Mouse (Mus musculus): Measurements from ENCODE around the gene Bbox1.

DNA sequence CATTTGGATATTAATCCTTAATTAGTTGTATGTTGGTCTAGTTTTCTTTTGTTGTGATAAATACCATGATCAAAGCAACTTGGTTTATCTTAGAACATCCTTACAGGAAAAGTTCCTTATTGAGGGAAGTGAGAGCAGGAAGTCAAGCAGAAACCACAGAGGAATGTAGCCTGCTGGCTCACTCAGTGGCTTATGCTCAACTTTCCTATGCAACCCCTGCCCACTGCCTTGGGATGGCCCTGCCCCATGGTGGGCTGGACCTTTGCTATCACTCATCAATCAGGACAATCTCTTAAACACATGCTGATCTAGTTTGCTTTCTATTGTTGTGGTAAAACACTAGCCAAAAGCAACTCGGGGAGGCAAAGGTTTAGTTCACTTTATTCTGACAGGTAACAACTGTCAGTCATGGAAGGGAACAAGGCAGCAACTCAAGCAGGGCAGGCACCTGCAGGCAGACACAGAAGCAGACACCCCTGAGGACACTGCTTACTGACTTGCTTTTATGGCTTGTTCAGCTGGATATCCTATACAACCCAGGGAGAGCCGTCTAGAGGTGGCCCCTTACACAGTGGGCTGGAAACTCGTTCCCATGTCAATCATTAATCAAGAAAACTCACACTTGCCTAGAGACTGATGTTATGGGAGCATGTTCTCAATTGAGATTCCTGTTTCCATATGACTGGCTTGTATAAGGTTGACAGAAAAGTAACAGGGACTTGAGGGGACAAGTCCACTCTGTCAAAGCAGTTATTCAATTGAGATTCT lies 1.9 kb upstream of the Bbox1 start:
- TF ChIP-seq POLR2A (IDR thresholded peaks at IDR 0.05; ENCODE audit: low read depth, low read length) (no peak), CTCF (IDR thresholded peaks at IDR 0.05; ENCODE audit: extremely low read depth, insufficient read depth, insufficient read length, insufficient replicate concordance) (no peak)
